Comparison of ENCODE assay signal across 8 mouse cellular contexts in genomic region chr16:24874235-24874634, GRCm38 (mm10).
DNase-seq lines count a peak whose midpoint lies in the region; ATAC-seq lines count a peak whose summit lies in the region.

No protein-coding gene starts in this region.

- DNase-seq in embryo, embryonic 10 days (ENCODE audit: low spot score), result peak; percentile 23
- DNase-seq in embryo, embryonic 9.5 days (ENCODE audit: extremely low spot score), result no peak
- DNase-seq in right cerebral cortex, postnatal 4 days, result peak; percentile 8
- no peak for DNase-seq in right cerebral cortex, postnatal 36 days (ENCODE audit: low spot score in 2 of 2)
- DNase-seq in heart, postnatal 14 days, result peak; percentile 36 to 64
- DNase-seq in lung, postnatal 14 days, result peak; percentile 72
- DNase-seq in right cerebral cortex, postnatal 14 days, result no peak

- ATAC-seq in erythroblast, adult 5-6 weeks (replicated peaks; ENCODE audit: low FRiP score, poor library complexity, severe bottlenecking), result no peak

- intact Hi-C loops in heart, postnatal 14 days (cut with DNase I), result no loop called here

Comparison
In these comparisons a context has a peak if more than half of its experiments do, and no peak if none do; other contexts are left out.
1. DNase-seq: peak in embryo, embryonic 10 days (single experiment), right cerebral cortex, postnatal 4 days (single experiment), heart, postnatal 14 days (2 of 2) and lung, postnatal 14 days (single experiment); none in embryo, embryonic 9.5 days (single experiment), right cerebral cortex, postnatal 36 days (0 of 2) and right cerebral cortex, postnatal 14 days (single experiment).